Mouse (Mus musculus): ENCODE results near the gene Stab2.

The Stab2 gene

DNA sequence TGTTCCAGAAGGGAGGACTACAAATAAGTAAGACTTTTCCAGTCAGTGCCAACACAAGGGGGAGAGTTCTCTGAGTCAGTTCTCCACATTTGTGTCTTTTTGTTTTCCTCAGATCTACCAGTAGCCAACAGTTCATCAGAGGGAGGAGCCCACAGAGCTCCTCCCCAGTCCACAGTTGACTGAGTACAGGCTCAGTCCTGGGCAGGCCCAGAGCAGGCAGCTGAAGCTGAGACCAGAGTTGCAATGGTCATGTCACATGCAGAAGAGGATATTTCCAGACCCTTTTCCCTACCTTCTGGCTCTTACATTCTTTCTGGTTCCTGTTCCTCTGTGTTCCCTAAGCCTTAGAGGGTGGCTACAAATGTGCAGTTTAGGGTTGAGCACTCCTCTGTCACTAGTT, 118.4 kb downstream of the Stab2 start:
- no peak for DNase-seq

DNA sequence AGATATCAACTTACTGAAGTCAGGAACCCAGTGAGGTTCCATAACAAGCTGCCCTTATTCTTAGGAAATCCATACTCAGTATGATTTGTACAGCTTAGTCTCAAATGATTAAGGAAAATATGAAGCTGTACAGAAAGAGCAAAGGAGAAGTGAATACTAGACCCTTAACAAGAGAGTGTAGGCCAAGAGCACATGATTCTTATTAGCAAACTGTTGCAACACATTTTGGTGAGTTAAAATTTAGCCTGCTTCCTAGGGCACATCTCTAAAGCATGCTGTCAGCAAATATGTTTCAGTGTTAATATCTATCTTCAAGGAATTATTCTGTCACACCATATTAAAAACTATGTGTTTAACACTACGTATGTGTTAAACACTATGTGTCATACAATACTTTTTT, 121.4 kb downstream of the Stab2 start:
- no peak for DNase-seq

DNA sequence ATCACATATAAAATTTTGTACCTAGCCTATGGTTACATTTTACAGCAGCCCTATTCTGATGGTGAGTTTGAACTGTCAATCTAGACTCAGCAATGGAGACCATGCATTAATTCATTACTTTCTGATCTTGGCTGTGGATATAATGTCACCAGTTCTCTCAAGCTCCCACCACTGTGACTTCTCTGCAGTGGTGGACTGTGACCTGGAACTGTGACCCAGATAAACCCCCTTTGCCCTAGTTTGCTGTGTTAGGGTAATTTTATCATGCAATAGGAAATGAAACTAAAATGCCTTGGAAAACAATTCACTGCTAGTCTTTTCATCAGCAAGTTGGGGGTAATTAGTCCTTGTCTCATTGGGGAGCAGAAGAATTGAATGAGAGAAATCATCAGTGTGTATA, 126.4 kb downstream of the Stab2 start:
- DNase-seq, result no peak

DNA sequence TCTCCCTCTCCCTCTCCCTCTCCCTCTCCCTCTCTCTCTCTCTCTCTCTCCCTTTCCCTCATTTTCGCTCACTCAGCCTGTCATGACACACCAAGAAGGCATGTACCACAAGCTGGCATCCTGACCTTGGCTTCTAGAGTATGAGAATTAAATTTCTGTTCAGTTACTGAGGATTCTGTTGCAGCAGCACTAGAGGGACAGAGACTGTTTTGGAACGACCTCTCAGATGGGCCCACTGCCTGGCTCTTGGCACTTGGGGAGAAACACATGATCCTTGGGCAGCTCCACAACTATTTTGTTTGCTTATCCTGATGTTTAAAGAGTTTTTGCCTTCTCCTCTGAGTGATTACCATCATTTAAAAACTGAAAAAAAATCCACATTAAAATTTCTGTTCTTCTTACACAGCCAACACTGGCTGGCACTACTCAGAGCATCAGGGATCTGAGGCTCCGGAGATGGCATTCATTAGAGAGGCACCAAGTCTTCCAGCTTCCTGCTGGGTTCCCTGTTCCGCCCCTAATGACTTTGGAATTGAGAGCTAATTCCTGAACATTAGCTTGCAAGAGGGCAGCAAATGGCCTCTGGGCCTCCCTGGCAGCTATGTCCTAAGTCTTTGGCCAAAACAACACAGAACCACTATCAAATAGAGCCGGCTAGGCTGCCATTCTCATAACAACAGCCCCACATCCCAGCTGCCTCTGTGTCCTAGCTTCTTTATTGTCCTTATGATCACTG, 127.6 kb downstream of the Stab2 start:
- no peak for DNase-seq

DNA sequence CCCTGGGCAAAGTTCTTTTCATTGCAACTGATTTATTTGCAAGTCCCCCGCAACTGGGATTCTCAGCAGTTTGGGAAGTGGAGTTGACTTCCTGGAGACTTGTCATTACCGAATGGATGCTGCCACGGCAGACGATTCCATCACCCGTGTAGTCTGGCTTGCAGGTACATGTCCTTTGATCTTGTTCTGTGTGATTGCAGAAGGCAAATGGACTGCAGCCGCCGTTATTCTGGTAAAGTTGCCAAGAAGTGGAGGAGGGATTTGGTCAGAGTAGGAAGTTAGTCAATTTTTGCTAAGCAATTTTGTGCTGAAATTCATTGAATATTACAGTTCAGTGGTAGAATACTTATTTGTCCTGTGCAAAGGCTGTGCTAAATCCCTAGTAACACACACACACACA, 129.1 kb downstream of the Stab2 start:
- DNase-seq, result no peak

DNA sequence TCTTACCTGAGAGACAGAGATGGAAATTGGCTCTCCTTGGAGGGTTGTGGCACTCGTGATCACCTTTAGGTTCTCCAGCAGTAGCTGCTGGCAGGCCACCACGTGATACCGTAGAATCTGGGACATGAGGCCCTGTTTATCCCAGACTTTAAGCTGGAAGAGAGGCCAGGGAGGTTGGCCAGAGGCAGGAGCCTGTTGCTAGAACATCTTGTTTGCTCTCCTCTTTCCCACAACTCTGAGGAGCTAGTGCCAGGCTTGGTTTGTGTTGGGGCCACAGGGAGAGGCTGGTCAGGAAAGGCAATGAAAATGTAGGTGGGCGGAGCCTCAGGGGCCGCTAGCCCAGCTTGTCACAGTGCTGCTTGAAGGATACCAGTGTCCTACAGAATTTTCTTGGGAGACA, 135.2 kb downstream of the Stab2 start:
- DNase-seq, result no peak

DNA sequence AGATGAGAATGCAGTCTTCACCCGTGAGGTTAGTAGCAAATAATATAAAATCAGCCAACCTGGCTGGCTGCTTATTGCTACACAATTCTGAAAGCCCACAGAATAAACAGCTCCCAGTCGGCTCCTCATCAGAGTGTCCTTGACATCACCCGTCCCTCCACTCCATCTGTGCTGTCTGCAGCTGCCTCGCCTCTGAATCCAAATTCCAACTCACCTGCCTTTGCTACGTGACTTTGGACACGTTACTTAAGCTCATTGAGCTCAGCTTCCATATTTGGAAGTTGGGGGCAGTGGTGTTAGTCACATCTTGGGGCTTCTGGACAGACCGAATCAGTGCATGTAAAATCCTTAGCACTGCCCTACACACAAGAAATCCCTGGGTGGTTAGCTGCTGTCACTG, 135.7 kb downstream of the Stab2 start:
- no peak for DNase-seq

DNA sequence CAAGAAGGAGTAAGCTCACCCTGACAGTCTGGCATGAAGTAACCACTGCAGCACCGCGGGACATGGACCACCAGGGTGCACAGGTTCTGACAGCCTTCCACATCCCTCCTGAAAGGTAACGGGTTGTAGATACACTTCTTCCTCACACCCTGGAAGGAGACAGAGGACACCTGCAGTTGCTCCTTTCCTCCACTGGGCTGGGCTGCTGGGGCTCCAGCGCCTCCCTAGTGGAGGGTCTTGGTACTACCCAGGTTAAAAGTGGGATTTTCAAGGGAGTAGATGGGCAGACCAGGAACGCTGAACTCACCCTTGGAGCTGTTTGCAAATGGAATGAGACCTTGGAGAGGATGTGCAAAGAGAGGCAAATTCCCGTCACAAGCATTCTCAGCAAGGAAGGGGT, 144.4 kb downstream of the Stab2 start:
- no peak for DNase-seq

DNA sequence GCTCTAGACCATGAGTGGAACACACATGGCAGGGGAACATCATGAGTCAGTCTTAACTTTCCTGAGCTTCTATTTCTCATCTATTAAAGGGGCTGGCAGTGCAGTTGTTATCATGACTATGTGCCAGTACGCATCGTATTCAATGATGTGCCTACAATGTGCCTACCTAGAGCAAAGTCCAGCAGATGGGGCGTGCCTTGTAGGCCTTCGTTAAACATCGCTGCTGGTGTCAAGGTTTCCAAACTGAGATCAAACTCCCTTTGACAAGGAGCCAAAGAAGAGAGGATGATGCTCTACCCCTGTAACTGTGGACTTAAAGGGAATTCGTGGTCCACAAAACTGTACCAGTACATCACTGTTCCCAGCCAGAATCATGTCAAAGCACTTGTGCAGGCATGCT, 145.3 kb downstream of the Stab2 start:
- no peak for DNase-seq

DNA sequence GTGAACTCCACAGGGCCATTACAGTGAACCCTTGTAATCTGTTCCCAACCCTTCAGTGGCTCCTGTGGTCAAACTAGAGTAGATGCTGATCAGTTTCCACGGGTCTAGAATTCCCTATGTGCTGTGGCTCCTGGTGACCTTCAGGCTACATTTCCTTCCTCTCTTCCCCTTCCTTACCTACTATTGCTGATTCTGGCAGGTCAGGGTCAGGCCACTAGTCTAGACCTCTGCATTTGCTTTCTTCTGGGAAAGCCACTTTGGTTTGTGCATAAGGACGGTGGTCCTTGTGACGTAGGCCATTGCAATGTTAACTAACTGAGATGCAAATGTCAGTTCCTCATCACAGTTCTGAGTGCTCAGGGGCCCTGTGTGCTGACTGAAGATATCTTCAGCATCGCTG, 147.4 kb downstream of the Stab2 start:
- DNase-seq, result no peak

DNA sequence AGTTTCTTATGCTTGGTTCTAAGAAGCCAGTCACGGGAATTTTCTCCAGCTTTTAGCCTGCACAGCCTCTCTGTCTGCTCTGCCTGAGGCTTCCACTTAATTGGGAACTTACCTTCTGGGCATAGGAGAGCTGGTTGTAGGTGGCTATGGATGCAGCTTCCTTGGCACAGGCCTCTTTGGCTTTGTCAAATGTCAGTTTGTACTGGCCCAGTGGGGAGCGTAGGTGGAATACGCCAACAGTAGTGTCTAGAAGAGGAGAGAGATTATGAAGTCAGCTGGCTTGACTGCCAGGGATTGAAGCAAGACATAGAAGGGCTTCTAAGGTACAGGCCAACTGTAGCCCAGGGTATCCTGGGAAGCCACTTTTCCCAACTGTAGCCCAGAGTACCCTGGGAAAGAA, 154.4 kb downstream of the Stab2 start:
- DNase-seq, result no peak

DNA sequence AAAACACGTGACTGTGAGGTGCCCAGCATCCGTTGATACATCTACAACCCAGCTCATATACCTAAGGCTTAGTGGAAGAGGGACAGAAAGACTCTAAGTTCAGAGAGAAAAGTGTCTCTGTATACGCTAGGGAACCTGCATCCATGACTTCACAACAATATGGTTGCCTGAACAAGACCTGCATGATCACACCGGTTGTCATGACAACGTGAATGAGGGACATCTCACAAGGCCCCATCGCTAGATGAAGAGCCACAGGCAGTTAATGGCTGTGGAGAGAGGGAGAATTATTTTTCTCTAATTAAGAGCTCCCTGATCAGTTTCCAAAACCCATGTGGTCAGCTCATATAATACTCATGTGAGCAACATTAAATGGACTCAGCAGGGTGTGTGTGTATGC, 155.7 kb downstream of the Stab2 start:
- no peak for DNase-seq

DNA sequence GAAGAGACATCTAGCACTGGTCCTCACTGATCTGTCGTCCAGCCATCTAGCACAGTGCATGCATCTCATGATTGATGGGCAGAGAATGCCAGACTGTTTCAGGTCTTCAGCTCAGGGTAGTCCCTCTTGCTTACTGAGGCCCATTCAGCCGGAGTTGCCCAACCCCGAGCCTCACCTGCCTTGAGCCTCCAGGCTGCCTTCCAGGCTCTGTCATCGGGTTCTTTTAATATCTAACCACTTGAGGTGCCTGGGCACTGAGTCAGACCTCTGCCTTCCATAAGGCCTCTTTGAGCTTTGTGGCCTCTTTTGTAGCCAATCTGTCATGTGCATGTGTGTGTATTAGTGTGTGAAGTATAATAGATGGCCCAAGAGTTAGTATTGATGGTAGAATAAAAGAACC, 158.3 kb downstream of the Stab2 start:
- DNase-seq, result no peak

DNA sequence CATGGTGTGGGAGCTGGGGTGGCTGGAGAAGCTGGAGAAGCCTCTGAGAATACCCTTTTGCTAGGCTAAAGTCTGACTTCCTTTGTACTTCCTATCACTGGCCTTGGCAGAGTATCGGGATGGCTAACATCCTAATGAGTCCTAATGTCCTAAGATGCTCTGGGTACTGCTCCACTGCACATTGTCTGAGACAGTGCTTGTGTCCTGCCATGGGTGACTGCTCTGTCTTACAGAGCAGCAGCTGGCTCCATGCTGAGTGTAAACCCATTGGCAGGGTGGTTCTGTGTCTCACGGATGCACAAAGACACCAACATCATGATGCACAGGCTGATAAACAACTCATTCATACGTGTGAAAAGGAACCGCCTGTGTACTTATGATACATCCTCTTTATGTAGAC, 158.7 kb downstream of the Stab2 start:
- DNase-seq, result no peak

DNA sequence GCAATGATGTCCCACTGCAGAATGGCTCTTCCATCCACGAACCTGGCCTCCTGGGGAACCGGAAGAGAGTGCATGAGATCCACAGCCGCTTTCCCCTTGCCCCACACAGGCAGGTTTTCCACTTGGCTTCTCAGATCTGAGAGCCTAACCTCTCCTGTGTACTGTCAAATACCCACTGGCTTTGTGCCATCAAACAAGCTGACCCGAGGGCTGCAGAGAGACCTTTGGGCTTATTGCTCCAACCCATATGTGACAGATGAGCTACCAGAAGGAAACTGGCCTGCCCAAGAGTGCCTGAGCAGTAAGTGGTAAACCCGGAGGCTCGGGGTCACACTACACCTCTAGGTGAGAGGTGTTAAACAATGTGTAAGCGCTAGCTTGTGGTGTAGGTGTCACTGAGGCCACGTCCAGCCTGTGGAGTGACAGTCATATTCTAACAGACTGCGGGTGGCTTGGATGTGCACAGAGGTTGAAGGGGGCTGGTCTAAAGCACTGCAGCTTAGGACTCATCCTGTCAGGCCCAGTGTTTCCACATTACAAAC, 160.8 kb downstream of the Stab2 start:
- no peak for DNase-seq

DNA sequence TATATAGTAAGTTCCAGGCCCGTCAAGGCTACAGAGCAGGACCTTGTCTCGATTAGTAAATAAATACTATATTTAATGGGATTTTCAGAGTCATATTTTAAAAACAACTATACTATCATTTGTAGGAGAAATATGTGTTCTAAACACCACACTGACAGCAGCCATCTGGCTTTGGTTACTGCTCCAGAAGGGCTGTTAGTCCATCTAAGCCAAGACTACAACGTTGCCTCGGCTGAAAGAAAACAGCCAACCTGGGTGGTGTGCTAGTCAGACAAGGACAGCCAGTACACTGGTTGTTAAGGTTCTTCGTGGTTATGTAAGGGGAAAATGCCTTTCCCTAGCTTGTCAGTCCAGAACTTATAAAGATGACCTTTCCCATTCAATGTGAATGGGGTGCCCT, 165.2 kb downstream of the Stab2 start:
- no peak for DNase-seq

DNA sequence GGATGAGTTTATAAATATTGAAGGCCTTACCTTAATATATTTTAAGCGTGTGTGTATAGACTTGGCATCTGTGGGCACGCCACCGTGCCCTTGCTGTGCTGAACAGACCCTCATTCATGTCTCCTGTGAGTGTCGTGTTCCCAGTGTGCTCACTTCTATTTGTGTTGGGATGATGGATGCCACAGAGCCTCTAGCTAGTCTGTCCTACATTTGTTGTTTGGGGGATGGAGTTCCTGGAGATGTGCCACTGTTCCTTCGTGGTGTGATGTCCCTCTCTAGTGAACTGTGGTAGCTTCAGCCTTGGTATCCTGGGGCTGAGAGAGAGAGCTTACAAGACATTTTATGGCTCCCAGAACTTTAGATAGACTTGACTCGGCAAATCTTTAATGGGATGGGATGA, 169.0 kb downstream of the Stab2 start:
- no peak for DNase-seq

DNA sequence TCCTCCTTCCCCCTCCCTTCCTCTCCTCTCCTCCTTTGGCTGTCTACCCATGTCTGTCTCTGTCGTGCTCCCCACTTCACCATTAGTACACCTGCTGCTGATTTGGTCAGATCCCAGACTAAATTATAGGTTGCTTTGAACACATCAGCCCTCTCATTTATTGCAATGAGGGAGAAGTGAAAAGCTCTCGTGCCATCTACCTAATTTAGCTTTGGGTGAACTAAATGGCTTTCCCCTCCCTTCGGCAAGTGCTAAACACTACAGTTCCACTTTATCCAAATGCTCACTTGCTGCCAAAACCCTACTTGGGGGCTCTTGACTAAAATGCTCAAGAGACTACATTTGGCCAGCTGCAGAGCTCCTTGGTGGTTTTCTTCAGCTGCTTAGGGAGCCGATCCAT, 171.0 kb downstream of the Stab2 start:
- no peak for DNase-seq

DNA sequence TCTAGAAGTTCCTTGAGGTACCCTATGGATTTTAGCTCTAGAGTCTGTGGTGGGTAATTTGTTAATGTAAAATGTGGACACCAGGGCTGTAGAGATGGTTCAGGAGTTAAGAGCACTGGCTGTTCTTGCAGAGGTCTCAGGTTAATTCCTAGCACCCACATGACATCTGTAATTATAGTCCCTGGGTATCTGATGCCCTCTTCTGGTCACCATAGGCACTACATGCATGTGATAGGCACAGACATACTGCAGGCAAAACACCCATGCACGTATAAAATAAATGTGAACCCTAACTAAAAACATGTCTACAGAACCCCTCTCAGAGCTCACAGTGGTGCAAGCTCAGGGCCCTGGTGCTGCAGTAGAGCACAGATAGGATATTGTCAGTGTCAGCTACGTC, 178.3 kb downstream of the Stab2 start:
- DNase-seq, result no peak

DNA sequence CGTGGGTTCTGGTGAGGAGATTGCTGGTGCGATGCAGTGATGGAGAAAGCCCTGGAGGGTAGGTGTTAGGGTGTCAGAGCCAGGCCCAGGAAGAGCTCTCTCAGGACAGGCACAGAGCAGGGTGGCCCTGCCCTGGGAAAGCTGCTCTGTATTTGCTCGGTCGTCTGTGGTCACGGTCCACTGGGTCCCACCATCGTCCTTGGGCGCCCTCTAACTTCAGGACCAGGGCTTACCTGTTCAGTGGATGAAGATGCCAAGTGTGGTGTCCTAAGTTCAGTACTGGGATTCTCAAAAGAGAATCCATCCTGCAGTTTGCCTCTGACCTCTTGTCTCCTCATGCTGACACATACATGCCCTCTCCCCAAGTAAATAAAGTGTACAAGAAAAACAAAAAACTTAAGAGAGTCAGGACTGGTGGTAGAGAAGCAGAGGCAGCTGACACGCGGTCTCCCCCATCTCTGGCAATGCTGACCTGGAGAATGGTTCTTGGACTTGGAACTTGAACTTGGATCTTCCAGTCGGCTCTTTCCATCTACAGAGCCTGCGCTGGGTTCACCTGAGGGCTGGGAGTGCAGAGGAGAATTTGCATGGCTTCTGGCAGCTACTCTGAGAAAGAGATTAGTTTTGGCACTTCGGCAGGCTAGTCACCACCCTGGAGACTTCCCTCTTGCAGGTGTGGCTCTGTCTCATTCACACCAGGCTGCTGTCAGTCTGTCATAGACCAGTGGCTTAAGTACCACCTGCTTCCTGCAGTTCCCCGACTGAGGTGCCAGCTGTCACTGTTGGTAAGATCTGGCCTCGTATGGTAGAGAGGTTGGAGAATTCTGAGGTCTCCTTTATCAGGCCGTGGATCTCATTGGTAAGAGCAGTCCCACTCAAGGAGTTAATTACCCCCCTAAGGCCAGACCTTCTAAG, 179.3 kb downstream of the Stab2 start:
- no peak for DNase-seq

DNA sequence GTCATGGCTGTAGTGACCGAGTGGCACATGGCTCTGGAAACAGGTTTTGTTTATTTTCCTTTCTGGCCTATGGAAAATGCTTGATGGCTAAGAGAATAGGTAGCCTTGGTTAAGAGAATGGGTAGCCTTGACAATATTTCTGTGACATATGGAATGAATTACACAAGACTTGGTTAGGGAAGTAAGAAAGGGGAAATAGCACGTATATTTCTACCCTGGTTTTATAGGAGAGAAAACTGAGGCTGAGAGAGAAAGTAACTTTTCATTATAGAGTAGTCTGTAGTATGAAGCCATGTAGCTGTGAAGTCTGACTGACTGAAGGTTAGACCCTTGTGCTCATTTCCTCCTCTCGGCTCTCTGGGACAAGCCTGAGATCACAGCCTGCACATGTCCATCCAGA, 180.9 kb downstream of the Stab2 start:
- DNase-seq, result no peak

DNA sequence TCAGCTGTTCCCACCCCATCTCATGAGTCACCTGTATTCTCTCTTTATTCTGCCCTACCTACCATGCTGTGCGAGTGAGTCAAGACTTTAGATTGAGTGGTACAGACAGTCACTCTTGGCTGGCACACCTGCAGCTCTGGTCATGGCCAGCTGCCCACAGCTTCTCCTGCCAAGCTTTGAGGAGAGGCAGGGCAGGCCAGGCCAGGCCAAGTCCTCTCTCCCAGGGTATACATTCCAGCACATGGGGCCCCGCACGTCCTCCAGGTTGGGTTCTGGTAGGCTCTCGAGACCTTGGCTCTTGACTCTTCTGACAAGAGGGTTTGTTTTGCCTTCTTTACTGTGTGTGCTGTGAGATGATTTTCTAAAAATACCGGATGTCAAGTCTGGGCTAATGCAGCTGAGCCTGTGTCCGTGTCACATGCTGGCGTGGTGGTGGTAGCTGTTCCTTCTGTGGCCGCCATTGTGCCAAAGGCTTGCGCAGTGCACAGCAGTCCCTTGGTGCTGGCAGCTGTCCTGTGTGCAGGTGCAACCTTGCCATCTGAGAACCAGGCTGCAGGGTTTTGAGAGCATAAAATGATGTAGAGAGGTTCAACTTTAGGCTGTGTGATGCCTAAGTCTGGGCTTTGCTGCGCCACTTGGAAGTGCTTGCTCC, 181.8 kb downstream of the Stab2 start:
- no peak for DNase-seq

DNA sequence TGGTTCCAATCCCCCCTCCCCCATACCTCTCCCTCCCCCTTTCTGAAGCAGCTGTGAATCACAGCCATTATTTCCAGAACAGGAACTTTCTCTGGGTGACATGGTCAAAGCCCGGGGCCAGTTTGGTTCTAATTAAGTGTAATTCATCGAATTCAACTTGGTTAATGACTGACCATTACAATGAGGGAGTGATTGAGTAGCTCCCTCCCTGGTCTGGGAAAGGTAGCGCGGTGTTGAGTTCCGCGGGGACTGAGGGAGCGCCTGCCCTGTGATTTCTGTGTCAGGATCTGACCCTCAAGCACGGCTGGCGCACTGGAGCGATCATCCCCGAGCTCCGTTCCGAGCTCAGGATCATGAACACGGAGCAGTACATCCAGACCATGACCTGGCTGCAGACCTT, 183.0 kb downstream of the Stab2 start:
- no peak for DNase-seq

DNA sequence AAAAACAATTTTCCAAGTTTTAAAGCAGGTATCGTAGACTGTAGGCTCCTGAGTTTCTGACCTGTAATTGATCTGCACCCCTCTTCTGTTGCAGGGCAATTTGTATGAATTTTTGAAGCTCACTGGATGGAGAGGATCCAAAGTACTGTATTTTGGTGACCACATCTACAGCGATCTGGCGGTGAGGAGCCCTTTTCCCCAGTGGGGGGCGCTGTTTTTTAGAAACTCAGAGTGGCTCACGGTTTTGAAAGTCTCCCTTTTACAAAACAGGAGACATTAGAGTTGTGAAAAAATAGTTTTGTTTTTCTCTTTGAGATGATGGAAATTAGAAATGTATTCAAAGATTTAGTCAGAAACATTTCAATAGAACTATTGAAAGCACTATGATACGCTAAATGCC, 183.7 kb downstream of the Stab2 start:
- DNase-seq, result no peak

Data from thymus, adult 18-20 months (tissue).